Mouse (Mus musculus): Measurements from ENCODE around the gene Crip2.

Crip2 gene

DNA sequence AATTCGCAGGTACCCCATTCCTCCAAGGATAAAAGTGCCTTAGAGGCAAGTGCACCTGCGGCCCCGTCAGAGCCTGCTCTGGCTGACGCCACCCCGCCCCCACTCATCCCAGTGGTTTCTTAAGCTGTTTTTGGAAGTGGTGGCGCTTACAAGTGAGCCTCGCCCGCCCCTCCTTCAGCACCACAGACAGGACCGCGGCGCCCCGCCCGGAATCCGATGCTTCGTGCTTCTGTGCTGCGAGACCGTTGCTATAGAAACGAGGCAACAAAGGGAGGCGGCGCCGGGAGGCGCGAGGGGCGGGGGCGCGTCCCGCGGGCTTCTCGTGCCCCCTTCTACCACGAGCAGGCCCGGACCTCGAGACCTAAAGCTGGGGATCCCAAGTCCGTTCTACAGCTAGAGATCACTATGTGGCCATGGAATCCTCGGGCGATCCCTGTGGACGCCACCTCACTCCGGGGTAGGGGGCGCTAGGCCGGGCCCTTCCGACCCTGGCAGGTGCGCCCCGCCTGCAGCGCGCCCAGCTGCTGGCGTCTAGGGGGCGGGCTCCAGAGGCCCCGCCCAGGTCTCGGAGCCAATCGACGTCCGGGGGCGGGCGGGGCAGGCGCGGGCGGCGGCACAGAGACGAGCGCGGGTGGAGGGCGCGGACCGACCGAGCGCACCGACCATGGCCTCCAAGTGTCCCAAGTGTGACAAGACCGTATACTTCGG, at the start of gene Crip2:
TSS of gene Crip2 (plus strand) at position 329 of the 708 bp plus-strand sequence.
- in situ Hi-C loops (cut with MseI, MboI), result no loop called here

DNA sequence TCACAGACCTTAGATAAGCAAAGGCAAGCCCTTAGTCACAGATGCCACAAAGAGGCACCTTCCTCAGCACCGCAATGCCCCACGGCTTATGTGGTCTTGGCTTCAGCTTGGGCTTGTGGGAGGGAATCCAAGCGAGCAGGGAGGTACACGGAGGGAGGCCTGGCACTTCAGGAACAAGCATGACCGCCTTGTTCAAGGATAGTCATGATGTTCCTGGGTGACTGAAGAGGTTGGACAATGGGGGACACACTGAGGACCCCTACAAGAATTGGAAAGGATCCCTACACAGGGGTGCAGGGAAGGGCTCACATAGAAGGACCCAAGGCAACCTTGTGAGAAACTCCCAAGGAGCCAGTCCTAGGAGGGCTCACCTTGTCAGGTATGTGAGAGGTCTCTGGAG, 43.0 kb upstream of the Crip2 start:
- in situ Hi-C loops (cut with MseI, MboI), result no loop called here

GRCm38 (mm10) chr12:113097749-113098281, 42.2 kb upstream of the Crip2 start, which contains the start of gene Mta1:
TSS of gene Mta1 (plus strand) at chr12:113098278.
- in situ Hi-C loops (cut with MseI, MboI), result no loop called here

GRCm38 (mm10) chr12:113098530-113099151, 41.4 kb upstream of the Crip2 start:
- in situ Hi-C loops (cut with MseI, MboI), result no loop called here

DNA sequence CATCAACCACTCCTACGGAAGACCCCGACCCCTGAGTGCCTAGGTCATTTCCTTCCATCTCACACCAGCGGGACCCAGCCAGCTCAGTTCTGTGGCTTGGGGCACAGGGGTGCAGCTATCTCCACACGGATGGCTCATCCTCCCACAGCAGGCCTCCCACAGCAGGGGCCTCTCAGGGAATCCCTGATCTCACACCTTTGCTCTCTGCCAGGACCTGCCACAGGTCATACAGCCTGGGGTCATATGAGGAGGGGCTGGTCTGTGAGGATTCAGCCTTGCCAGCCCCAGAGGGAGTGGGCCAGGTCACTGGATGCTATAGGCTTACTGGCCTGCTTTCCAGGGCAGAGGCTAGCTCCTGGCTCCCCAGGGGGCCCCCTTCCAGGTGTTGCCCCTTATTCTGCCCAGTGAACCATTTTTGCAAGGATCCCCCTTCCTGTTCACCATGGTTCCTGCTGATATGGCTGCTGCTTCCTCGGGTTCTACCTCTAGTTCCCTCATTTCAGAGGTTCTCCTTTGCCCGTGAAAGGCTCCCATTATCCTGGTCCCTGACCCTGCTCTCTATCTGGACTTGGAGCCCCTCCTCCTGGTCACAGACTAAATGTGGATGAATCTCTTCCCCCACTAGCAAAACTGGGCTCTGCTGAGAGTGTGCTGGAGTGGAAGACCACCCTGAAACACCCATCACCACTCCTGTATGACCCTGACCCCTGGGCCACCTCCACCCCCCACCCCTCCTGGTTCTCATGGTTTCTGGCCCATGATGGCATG, 40.4 kb upstream of the Crip2 start:
- in situ Hi-C loops (cut with MseI, MboI), result no loop called here

DNA sequence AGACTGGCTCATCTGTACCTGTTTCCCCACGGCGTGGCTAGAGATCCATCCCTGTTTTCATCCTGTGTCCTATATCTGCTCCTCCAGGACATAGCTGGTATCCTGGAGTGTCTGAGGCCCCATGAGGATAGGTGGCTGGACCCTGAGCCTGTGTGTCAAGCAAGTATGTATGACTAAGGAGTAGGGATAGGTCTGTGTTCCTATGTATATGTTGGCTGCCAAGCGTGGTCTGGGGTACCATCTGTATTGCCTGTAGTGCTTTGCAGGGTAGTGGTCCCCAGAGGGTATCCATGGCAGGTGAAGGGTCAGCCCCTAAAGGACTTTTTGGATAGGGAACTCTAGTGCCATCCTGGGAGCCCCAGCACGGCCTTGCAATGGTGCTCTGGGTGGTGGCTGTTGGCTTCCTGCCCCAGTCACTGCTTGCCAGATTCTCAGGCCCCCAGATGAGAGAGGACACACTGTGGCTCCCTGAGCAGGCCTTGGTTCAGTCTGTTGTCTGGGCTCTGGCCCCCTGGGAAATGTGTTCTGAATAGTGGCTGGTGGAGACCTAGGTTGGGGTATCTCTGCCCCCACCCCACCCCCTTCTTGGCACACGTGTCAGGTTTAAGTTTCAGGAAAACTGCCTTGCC, 39.5 kb upstream of the Crip2 start:
- in situ Hi-C loops (cut with MseI, MboI), result no loop called here

GRCm38 (mm10) chr12:113101251-113101960, 38.6 kb upstream of the Crip2 start:
- in situ Hi-C loops (cut with MseI, MboI), result no loop called here

- in situ Hi-C loops (cut with MseI, MboI), result no loop called here
These were observed 37.6 kb upstream of the Crip2 start for GRCm38 (mm10) chr12:113102461-113102860.

DNA sequence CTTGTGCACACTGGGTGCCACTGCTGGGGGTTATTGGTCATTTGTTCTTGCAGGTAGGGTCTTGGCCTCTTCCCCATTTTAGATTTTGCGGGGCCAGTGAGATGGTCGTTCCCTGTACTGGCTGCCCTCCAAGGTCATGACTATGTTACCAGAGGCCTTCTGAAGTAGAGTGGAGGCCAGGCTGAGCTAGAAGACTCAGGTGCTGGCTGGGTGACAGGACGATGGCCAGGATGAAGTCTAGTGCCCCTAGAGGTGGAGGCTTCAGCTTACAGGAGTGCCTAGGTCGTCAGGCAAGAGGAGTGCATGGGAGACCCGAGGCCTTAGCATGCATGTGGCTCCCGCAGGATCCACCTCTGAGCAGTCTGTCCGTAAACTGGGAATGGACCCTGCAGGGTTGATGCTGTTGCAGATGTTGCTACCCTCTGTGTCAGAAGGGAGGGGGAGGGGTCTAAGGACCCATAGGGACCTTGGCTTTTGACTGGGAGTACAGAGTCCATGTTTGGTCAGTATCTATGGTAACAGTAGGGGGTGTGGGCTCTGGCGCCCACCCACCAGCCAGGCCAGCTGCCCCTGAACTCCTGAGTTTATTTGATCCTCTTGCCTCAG, 36.1 kb upstream of the Crip2 start:
- in situ Hi-C loops (cut with MseI, MboI), result no loop called here

- in situ Hi-C loops (cut with MseI, MboI), result no loop called here
These were observed 33.6 kb upstream of the Crip2 start for GRCm38 (mm10) chr12:113106386-113106785.

DNA sequence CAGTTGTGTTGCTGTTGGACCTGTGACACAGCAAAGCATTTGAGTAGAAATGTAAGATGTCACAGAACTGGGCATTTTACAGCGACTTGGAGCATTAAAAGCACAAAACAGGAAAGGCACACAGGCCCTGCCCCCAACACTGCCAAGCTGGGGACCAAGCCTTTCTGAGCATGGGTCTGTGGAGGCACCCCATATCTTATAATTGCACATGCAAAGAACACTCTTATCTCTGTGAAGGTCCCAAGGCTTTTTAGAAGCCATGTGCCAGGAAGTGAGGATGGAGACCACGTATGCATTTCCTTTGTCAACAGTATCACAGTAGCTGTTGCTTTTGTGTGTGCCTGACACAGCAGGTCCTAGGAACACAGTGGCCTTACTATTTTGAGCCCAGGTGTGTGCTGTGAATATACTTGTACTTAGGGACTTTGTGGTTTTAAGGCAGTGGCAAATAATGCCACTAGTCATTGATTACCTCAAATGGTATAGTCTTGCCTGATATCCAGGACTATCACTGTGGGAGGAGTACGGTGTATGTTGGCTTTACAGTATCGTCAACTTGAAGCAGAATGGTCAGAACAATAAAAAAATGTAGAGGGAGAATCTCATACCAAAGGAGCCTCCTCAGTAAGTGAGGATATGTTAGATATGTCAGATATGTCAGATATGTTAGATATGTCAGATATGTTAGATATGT, 32.5 kb upstream of the Crip2 start:
- in situ Hi-C loops (cut with MseI, MboI), result no loop called here

GRCm38 (mm10) chr12:113108528-113109283, 31.3 kb upstream of the Crip2 start:
- in situ Hi-C loops (cut with MseI, MboI), result no loop called here

DNA sequence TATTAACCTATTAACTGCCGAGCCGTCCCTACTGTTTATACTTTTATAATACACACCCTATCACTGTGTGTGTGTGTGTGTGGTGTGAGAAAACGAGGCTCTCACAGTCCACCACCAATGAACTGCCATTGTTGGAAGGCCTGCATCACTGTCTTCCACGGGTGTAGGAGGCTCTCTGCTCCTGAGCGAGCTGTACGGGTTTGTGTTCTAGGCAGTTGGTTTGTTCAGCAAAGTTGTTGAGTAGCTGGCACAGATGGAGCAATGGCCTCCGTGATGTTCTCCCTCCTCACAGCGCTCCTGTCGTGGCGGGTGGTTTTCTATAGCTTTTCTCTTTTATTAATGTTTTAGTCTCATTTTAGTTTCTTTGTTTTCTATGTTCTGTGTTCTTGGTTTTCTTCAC, 30.2 kb upstream of the Crip2 start:
- in situ Hi-C loops (cut with MseI, MboI), result no loop called here

DNA sequence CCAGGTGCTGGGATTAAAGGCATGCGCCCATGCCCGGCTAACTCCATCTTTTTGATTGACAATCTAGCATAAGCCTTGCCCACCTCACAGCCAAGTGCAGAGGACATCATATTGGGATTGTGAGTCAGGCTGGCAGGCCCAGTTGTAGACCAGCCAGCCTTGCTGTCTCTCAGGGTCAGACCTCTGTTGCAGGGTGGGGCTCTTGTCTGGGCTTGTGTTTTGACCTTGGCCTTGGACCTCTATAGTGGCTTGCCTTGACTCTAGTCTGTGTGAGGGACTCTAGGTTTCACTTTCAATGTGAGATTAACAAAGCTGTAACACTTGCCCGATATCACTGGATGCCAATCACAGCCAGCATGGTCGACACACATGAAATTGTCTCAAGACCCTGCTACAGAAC, 25.9 kb upstream of the Crip2 start:
- in situ Hi-C loops (cut with MseI, MboI), result no loop called here

DNA sequence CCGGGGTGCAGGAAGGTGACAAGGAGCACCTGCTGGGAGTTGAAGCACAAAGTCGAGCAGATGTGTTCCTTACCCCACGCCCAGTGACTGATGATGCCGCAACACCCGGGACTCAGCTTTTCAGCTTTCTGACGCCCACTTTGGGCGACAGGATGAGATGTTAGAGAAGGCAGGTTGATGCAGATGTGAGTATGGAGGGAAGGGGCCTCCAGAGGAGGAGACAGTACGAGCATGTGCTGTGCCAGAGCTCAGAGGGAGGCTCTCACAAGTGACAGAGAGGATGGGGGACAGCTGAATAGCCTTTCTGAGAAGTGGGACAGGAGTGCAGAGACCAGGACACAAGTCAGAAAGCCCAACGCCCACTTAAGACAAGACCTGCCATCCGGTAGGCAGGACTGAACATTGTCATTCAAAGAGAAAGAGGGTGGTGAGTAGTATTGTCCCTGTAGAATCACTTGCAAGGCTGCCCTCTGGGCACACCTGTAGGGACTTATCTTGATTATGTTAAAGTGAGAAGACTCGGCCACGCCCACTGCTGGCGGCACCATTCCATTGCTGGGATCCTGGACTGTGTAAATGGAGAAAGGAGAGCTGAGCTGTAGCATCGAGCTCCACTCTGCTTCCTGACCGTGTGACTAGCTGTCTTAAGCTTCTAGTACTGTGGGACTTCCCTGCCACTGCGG, 25.0 kb upstream of the Crip2 start:
- in situ Hi-C loops (cut with MseI, MboI), result no loop called here

DNA sequence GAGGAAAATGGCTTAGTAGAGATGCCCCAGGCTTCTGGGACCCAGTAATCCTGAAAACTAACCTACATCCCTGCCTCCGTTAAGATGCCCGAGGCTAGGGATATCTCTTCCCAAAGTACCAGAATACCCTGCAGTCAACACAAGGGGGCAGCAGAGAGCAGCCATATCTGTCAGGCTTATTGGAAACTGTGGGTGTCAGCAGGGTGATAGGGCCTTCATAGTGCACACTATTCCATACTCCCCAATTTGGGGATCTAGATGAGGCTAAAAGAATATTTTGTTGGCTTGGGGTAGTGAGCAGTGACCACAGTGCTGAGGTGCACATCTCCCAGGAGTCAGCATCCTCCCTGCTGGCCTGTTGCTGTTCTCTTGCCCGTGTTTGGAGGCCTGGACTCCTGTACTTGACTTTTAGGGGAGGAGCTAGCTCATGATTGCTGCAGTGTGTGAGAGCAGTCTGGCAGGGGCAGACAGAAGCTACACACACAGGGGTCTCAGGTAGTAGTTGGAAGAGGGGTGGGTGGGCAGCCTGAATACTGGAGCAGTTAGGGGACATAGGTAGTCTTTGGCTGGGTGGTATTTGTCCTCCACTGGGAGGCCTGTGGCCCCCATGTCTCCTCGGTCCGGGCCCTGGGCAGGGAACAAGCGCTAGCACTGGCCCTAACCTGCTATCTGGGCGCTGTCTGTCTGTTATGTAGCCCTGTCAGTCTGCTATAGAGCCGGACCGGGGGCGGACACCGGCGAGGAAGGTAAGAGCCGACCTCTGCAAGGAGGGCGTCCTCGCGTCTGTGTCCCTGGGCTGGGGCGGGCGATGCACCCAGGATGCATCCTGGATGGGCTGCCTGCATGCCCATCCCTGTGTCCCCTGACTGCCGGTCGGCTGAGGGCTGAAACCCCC, 20.3 kb upstream of the Crip2 start:
- in situ Hi-C loops (cut with MseI, MboI), result no loop called here

GRCm38 (mm10) chr12:113124726-113125125, 15.3 kb upstream of the Crip2 start:
- in situ Hi-C loops (cut with MseI, MboI), result no loop called here

GRCm38 (mm10) chr12:113130732-113131131, 9.3 kb upstream of the Crip2 start:
- in situ Hi-C loops (cut with MseI, MboI), result no loop called here

Data from mouse trophoblast stem cell (cell line).